Comparison of ENCODE assay signal across 29 mouse cellular contexts in the genomic region with DNA sequence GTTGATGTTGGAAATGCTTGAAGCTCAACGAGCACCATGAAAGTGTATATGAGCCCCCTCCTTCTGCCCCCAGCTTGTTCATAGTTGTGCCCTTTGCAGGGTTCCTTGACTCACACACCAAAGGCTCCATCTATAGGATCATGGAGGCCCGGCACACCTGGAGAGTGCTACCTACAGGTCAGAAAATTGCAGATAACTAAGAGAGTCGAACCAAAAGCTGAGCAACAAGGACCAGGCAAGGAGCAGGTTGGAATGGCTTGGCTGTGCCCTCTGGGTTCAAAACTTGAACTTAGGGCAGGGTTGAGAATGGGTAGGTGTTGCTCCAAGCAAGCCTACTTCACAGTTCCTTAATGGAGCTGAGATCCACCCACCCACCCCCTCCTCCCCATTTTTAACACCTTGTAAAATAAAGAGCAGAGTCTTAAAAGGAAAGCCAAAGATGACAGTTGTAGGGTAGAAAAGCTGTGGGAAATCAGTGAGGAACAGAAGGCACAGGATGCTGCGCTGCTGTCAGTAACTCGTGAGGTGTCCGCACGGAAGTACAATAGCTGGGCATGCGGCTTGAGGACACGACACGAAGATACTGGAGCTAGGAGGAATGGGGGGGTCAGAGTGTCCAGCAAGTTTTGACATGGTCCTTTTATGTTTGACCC.
DNase-seq lines count a peak whose midpoint lies in the region; ATAC-seq lines count a peak whose summit lies in the region.
"Had no signal": no experiment of that assay in that cellular context is flagged by ENCODE, and none has a peak within 500 bp of the region (broad histone marks: within the 10 kb centered on the region; RNA-seq: fewer than 3 reads in every experiment).

No protein-coding gene starts in this region.

- no peak for ATAC-seq in forebrain, embryonic 13.5 days
- ATAC-seq: forebrain, embryonic 15.5 days; hindbrain, postnatal 0 days; inflammation-experienced regulatory T-cells, adult 6 months; Patski had no signal

- H3K27me3 ChIP-seq in forebrain, embryonic 13.5 days = no peaks in the 10 kb centered on the region
- H3K27me3 ChIP-seq: CH12.LX; embryonic facial prominence, embryonic 12.5 days; forebrain, embryonic 15.5 days had no signal

- DNase-seq in heart, adult 11 months = peak; percentile 61
- no peak for DNase-seq in heart, postnatal 36 days
- peak; percentile 26 to 36 for DNase-seq in left cerebral cortex, postnatal 36 days (ENCODE audit: low spot score in 2 of 2)
- DNase-seq in left cerebral cortex, adult 11 months (ENCODE audit: low spot score) = no peak
- DNase-seq in brain, adult 2 months (ENCODE audit: low read depth, low spot score) = peak; percentile 69
- DNase-seq: adrenal gland, postnatal 10 days; adrenal gland, postnatal 36 days; B cell, adult 2 months; cerebellum, adult 11 months; cerebellum, adult 2 months; cerebellum, adult 9-11 months; cerebellum, postnatal 25 days; gastrocnemius, adult 2 months; gastrocnemius, postnatal 14 days; heart, adult 18-20 months; heart, postnatal 10 days; heart, postnatal 4 days had no signal

- 81% methylated on average over 10 of the region's 10 CpGs for WGBS in forebrain, embryonic 13.5 days

- H3K4me1 ChIP-seq in forebrain, embryonic 13.5 days = peaks cover 21% of the 10 kb centered on the region

- intact Hi-C loops in heart, postnatal 36 days (cut with DNase I) = no loop called here
- intact Hi-C loops in left cerebral cortex, postnatal 36 days (cut with DNase I) = loop anchor here (5.0 to 10.0 kb wide), 2 partner anchors 69 to 138 kb away; no protein-coding TSS in a partner anchor

- no peak overlapping the region for H3K4me3 ChIP-seq in forebrain, embryonic 13.5 days
- H3K4me3 ChIP-seq: embryonic facial prominence, embryonic 12.5 days; embryonic facial prominence, embryonic 15.5 days; forebrain, embryonic 15.5 days; gastrocnemius, adult 2 months; heart, embryonic 12.5 days; heart, embryonic 15.5 days had no signal

- no peaks in the 10 kb centered on the region for H3K36me3 ChIP-seq in forebrain, embryonic 13.5 days (ENCODE audit: poor library complexity, severe bottlenecking)
- H3K36me3 ChIP-seq: embryonic facial prominence, embryonic 12.5 days; embryonic facial prominence, embryonic 15.5 days; forebrain, embryonic 15.5 days; G1E; heart, embryonic 12.5 days; heart, embryonic 15.5 days had no signal

- H3K9me3 ChIP-seq in forebrain, embryonic 13.5 days (replicated peaks) = no peaks in the 10 kb centered on the region
- H3K9me3 ChIP-seq: embryonic facial prominence, embryonic 12.5 days; embryonic facial prominence, embryonic 15.5 days; forebrain, embryonic 15.5 days; heart, embryonic 12.5 days; heart, embryonic 15.5 days had no signal

- no peak overlapping the region for H3K27ac ChIP-seq in forebrain, embryonic 13.5 days
- H3K27ac ChIP-seq: embryonic facial prominence, embryonic 12.5 days; embryonic facial prominence, embryonic 15.5 days; forebrain, embryonic 15.5 days; gastrocnemius, adult 2 months; heart, embryonic 15.5 days; hindbrain, embryonic 14.5 days; hindbrain, postnatal 0 days had no signal

- H3K4me2 ChIP-seq in forebrain, embryonic 13.5 days = no peak overlapping the region
- H3K4me2 ChIP-seq: embryonic facial prominence, embryonic 12.5 days; embryonic facial prominence, embryonic 15.5 days; forebrain, embryonic 15.5 days; heart, embryonic 12.5 days; heart, embryonic 15.5 days; hindbrain, embryonic 14.5 days had no signal

- no peak overlapping the region for H3K9ac ChIP-seq in forebrain, embryonic 13.5 days
- H3K9ac ChIP-seq: embryonic facial prominence, embryonic 12.5 days; embryonic facial prominence, embryonic 15.5 days; forebrain, embryonic 15.5 days; heart, embryonic 12.5 days; heart, embryonic 15.5 days; hindbrain, embryonic 14.5 days had no signal

Comparison
In these comparisons a context has a peak if more than half of its experiments do, and no peak if none do; other contexts are left out.
1. DNase-seq: peak in heart, adult 11 months (single experiment), left cerebral cortex, postnatal 36 days (2 of 2) and brain, adult 2 months (single experiment); none in heart, postnatal 36 days (0 of 2) and left cerebral cortex, adult 11 months (single experiment).